In genomic region chr14:52019590-52020340, GRCm38 (mm10) we compare ENCODE assay signal across 1 mouse cellular context.
A peak's percentile ranks its signal among the peaks of the same experiment; 100 is the strongest.
TF ChIP-seq lines count a peak whose summit lies in the region.

No protein-coding gene starts in this region.

TF ChIP-seq in CH12.LX, 34 proteins besides CTCF, POLR2A, EP300 and RAD21 (continued from another document):
- TF ChIP-seq UBTF (IDR thresholded peaks at IDR 0.05; ENCODE audit: low read depth, low read length) (peak; percentile 75; the same call in 1 of the 2 replicates), GABPA (IDR thresholded peaks at IDR 0.05; ENCODE audit: insufficient replicate concordance, low read depth, low read length) (peak; percentile 57; the same call in 1 of the 2 replicates), CHD1 (IDR thresholded peaks at IDR 0.05; ENCODE audit: low read depth, low read length) (peak; percentile 97), MAFK (IDR thresholded peaks at IDR 0.05; ENCODE audit: insufficient replicate concordance, low read length) (no peak), KAT2A (IDR thresholded peaks at IDR 0.05; ENCODE audit: insufficient replicate concordance, low read length) (peak; percentile 89; the same call in 1 of the 2 replicates), BHLHE40 (IDR thresholded peaks at IDR 0.05; ENCODE audit: low read depth, low read length) (peak; percentile 70), MAX (IDR thresholded peaks at IDR 0.05; ENCODE audit: low read length) (peak; percentile 68), HCFC1 (IDR thresholded peaks at IDR 0.05; ENCODE audit: low read depth, low read length) (peak; percentile 95), TCF12 (IDR thresholded peaks at IDR 0.05; ENCODE audit: low read depth, low read length) (peak; percentile 60; the same call in 1 of the 2 replicates), MYC (IDR thresholded peaks at IDR 0.05; ENCODE audit: low read depth, low read length) (peak; percentile 59; the same call in 1 of the 2 replicates), TBP (conservative IDR thresholded peaks at IDR 0.05; ENCODE audit: low read depth, low read length) (no peak), ZKSCAN1 (IDR thresholded peaks at IDR 0.05; ENCODE audit: borderline replicate concordance, low read depth, low read length) (no peak), IRF4 (IDR thresholded peaks at IDR 0.05; ENCODE audit: low read depth, low read length) (peak; percentile 75), CHD2 (IDR thresholded peaks at IDR 0.05; ENCODE audit: low read length) (peak; percentile 96), ZC3H11A (IDR thresholded peaks at IDR 0.05; ENCODE audit: low read depth, low read length) (no peak), MXI1 (IDR thresholded peaks at IDR 0.05; ENCODE audit: low read depth, low read length) (peak; percentile 80), RCOR1 (conservative IDR thresholded peaks at IDR 0.05; ENCODE audit: low read depth, low read length) (no peak; the same call in 1 of the 2 replicates), POLR2AphosphoS2 (IDR thresholded peaks at IDR 0.05; ENCODE audit: low read depth, low read length) (peak; percentile 86), MAZ (IDR thresholded peaks at IDR 0.05; ENCODE audit: low read depth, low read length) (peak; percentile 92), ZMIZ1 (IDR thresholded peaks at IDR 0.05; ENCODE audit: low read depth, low read length) (peak; percentile 62), JUN (IDR thresholded peaks at IDR 0.05; ENCODE audit: insufficient read depth, low read depth, low read length) (no peak; the same call in 1 of the 2 replicates), ELF1 (IDR thresholded peaks at IDR 0.05; ENCODE audit: low read depth, low read length) (peak; percentile 80), ZNF384 (IDR thresholded peaks at IDR 0.05; ENCODE audit: low read depth, low read length) (no peak), NELFE (IDR thresholded peaks at IDR 0.05; ENCODE audit: low read depth, low read length) (peak; percentile 49), E2F4 (IDR thresholded peaks at IDR 0.05; ENCODE audit: insufficient replicate concordance, low read depth, low read length) (no peak), SIN3A (IDR thresholded peaks at IDR 0.05; ENCODE audit: low read length) (peak; percentile 61), NRF1 (IDR thresholded peaks at IDR 0.05; ENCODE audit: low read depth, low read length) (peak; percentile 76), JUND (conservative IDR thresholded peaks at IDR 0.05; ENCODE audit: low read depth, low read length) (no peak), SMC3 (IDR thresholded peaks at IDR 0.05; ENCODE audit: low read depth, low read length) (no peak), USF1 (IDR thresholded peaks at IDR 0.05; ENCODE audit: low read depth, low read length) (peak; percentile 89), USF2 (conservative IDR thresholded peaks at IDR 0.05; ENCODE audit: low read depth, low read length) (peak; percentile 73), PAX5 (IDR thresholded peaks at IDR 0.05; ENCODE audit: low read length) (no peak), ETS1 (conservative IDR thresholded peaks at IDR 0.05; ENCODE audit: low read depth, low read length) (0 out of 2 replicates have a peak, but pooled peaks have one; percentile 34)
